Mouse (Mus musculus) layer of hippocampus, postnatal 10 days (tissue): Measurements from ENCODE around the gene Olfr720. TPM values are rescaled to one million over a fixed set of nuclear protein-coding genes. Genes with fewer than 3 reads are reported as not detected.

Experiments used
- DNase-seq, 2 experiments: peaks; one replicate each; pipeline ENCODE4 v3.0.0; 2021; ENCODE audit warnings: low spot score in 2 of 2
- long read RNA-seq: library from polyadenylated mRNA; stranded (forward); transcript quantifications from one replicate; pipeline ENCODE4 v2.0.0, GENCODE M21; 2023
- total RNA-seq, 2 experiments: library from RNA; stranded (reverse); gene quantifications; 2 replicates each; pipeline ENCODE4 v1.2.3; 2021

Gene Olfr720
- not detected for total RNA-seq
- long read RNA-seq, result 0 reads

DNA sequence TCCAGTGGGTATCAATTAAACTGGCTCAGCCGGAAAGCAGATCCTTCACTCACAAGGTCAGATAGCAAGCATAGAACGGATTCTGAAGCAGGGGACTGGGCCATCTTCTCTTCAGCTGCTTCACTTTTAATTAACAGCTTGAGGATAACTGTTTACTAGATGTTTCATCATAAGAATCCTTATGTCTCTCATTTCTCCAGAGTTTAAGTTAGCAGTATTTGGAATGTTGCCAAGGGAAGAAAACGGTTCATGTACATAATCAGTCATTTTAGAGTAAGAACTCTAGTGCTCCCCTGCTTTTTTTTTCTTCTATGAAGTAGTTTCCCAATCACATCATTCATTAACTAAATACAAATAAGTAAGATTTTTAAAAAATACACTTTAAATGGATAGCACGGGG, at the start of gene Olfr720:
Gene Olfr720 (minus strand): TSS at position 101 of the 400 bp plus-strand sequence.
- DNase-seq, result no peak

Other genes with a start within 250 kb of the Olfr720 start
- gene Atxn7, start 225.4 kb downstream of the Olfr720 start, total RNA-seq, result 10 to 100 TPM; 18.8 to 26.8 TPM
- 100 to 1,000 TPM; 109 to 128 TPM for gene Thoc7, start 225.0 kb downstream of the Olfr720 start, total RNA-seq
- 100 to 1,000 TPM; 137 to 148 TPM for gene Psmd6, start 65.9 kb downstream of the Olfr720 start, total RNA-seq
- under 1 TPM in 1 of 2 experiments, not detected in 1; 0.11 TPM for gene Olfr31, start 136.0 kb upstream of the Olfr720 start, total RNA-seq
- 1 to 10 TPM; 3.5 to 4.3 TPM for gene Il3ra, start 159.4 kb upstream of the Olfr720 start, total RNA-seq
- gene Olfr721-ps1, start 214.5 kb upstream of the Olfr720 start, total RNA-seq, result not detected